Mouse (Mus musculus): ENCODE measurements around the gene Pphln1. TPM values are rescaled to one million over a fixed set of nuclear protein-coding genes. Genes with fewer than 3 reads are reported as not detected.

Pphln1 gene
- total and polyA plus RNA-seq, 2 experiments from 2014 or later, result 11.1 to 22.6 TPM

GRCm38 (mm10) chr15:93401446-93401845 is 3.3 kb downstream of the Pphln1 start:
- DNase-seq (ENCODE audit: low spot score), result no peak
- peaks cover 15% of the 10 kb centered on the region for H3K4me1 ChIP-seq (ENCODE audit: control insufficient read depth, insufficient read depth)
- no peaks in the 10 kb centered on the region for H3K27me3 ChIP-seq (ENCODE audit: control insufficient read depth, insufficient read depth, low read length)
- no peak overlapping the region for H3K9ac ChIP-seq (replicated peaks; ENCODE audit: low read depth, low read length)
- no peak for TF ChIP-seq EP300 (IDR thresholded peaks at IDR 0.05; ENCODE audit: low read depth)
- no peak for TF ChIP-seq CTCF (IDR thresholded peaks at IDR 0.05; ENCODE audit: low read depth)
- no peak overlapping the region for H3K4me3 ChIP-seq (ENCODE audit: low read depth, low read length)
- WGBS, result 52% methylated on average over 4 of the region's 4 CpGs
- H3K27ac ChIP-seq (ENCODE audit: low read depth), result no peak overlapping the region
- H3K9me3 ChIP-seq (replicated peaks; ENCODE audit: control insufficient read depth, low read length), result no peaks in the 10 kb centered on the region
- no peak for ATAC-seq (ENCODE audit: insufficient read depth, low read depth)
- no peak overlapping the region for H3K4me2 ChIP-seq (ENCODE audit: low read depth, low read length)
- no peaks in the 10 kb centered on the region for H3K36me3 ChIP-seq (replicated peaks; ENCODE audit: control insufficient read depth, insufficient read depth, low read length)

GRCm38 (mm10) chr15:93402730-93403129 is 4.6 kb downstream of the Pphln1 start:
- H3K27me3 ChIP-seq (ENCODE audit: control insufficient read depth, insufficient read depth, low read length), result no peaks in the 10 kb centered on the region
- peaks cover 6% of the 10 kb centered on the region for H3K4me1 ChIP-seq (ENCODE audit: control insufficient read depth, insufficient read depth)
- H3K27ac ChIP-seq (ENCODE audit: low read depth), result no peak overlapping the region
- 95% methylated on average over 2 of the region's 2 CpGs for WGBS
- no peak overlapping the region for H3K4me3 ChIP-seq (ENCODE audit: low read depth, low read length)
- TF ChIP-seq CTCF (IDR thresholded peaks at IDR 0.05; ENCODE audit: low read depth), result no peak
- TF ChIP-seq EP300 (IDR thresholded peaks at IDR 0.05; ENCODE audit: low read depth), result no peak
- ATAC-seq (ENCODE audit: insufficient read depth, low read depth), result no peak
- H3K9ac ChIP-seq (replicated peaks; ENCODE audit: low read depth, low read length), result no peak overlapping the region
- no peaks in the 10 kb centered on the region for H3K9me3 ChIP-seq (replicated peaks; ENCODE audit: control insufficient read depth, low read length)
- no peak for DNase-seq (ENCODE audit: low spot score)
- H3K4me2 ChIP-seq (ENCODE audit: low read depth, low read length), result no peak overlapping the region
- no peaks in the 10 kb centered on the region for H3K36me3 ChIP-seq (replicated peaks; ENCODE audit: control insufficient read depth, insufficient read depth, low read length)

- DNase-seq (ENCODE audit: low spot score) (no peak), ATAC-seq (ENCODE audit: insufficient read depth, low read depth) (no peak)
- TF ChIP-seq CTCF (IDR thresholded peaks at IDR 0.05; ENCODE audit: low read depth) (no peak), EP300 (IDR thresholded peaks at IDR 0.05; ENCODE audit: low read depth) (no peak)
- no peak overlapping the region for H3K4me3 ChIP-seq (ENCODE audit: low read depth, low read length)
- H3K36me3 ChIP-seq (replicated peaks; ENCODE audit: control insufficient read depth, insufficient read depth, low read length), result no peaks in the 10 kb centered on the region
- H3K27me3 ChIP-seq (ENCODE audit: control insufficient read depth, insufficient read depth, low read length), result no peaks in the 10 kb centered on the region
- H3K27ac ChIP-seq (ENCODE audit: low read depth), result no peak overlapping the region
- no peak overlapping the region for H3K9ac ChIP-seq (replicated peaks; ENCODE audit: low read depth, low read length)
- H3K4me1 ChIP-seq (ENCODE audit: control insufficient read depth, insufficient read depth), result no peaks in the 10 kb centered on the region
- H3K4me2 ChIP-seq (ENCODE audit: low read depth, low read length), result no peak overlapping the region
- no peaks in the 10 kb centered on the region for H3K9me3 ChIP-seq (replicated peaks; ENCODE audit: control insufficient read depth, low read length)
Measured at GRCm38 (mm10) chr15:93404849-93405248, 6.7 kb downstream of the Pphln1 start.

- Histone ChIP-seq H3K4me2 (ENCODE audit: low read depth, low read length) (no peak overlapping the region), H3K9me3 (replicated peaks; ENCODE audit: control insufficient read depth, low read length) (no peaks in the 10 kb centered on the region), H3K4me3 (ENCODE audit: low read depth, low read length) (no peak overlapping the region), H3K27ac (ENCODE audit: low read depth) (no peak overlapping the region), H3K9ac (replicated peaks; ENCODE audit: low read depth, low read length) (no peak overlapping the region), H3K4me1 (ENCODE audit: control insufficient read depth, insufficient read depth) (no peaks in the 10 kb centered on the region), H3K27me3 (ENCODE audit: control insufficient read depth, insufficient read depth, low read length) (no peaks in the 10 kb centered on the region), H3K36me3 (replicated peaks; ENCODE audit: control insufficient read depth, insufficient read depth, low read length) (no peaks in the 10 kb centered on the region)
- TF ChIP-seq EP300 (IDR thresholded peaks at IDR 0.05; ENCODE audit: low read depth) (no peak), CTCF (IDR thresholded peaks at IDR 0.05; ENCODE audit: low read depth) (no peak)
- ATAC-seq (ENCODE audit: insufficient read depth, low read depth) (no peak), DNase-seq (ENCODE audit: low spot score) (no peak)
- 85% methylated on average over 7 of the region's 7 CpGs for WGBS
Measured at GRCm38 (mm10) chr15:93405446-93405986, 7.4 kb downstream of the Pphln1 start.

- Histone ChIP-seq H3K36me3 (replicated peaks; ENCODE audit: control insufficient read depth, insufficient read depth, low read length) (0 out of 2 replicates have a peak, but pooled peaks cover 5% of the 10 kb centered on the region), H3K9me3 (replicated peaks; ENCODE audit: control insufficient read depth, low read length) (no peaks in the 10 kb centered on the region), H3K4me1 (ENCODE audit: control insufficient read depth, insufficient read depth) (no peaks in the 10 kb centered on the region), H3K4me3 (ENCODE audit: low read depth, low read length) (no peak overlapping the region), H3K4me2 (ENCODE audit: low read depth, low read length) (no peak overlapping the region), H3K27me3 (ENCODE audit: control insufficient read depth, insufficient read depth, low read length) (no peaks in the 10 kb centered on the region), H3K27ac (ENCODE audit: low read depth) (no peak overlapping the region), H3K9ac (replicated peaks; ENCODE audit: low read depth, low read length) (no peak overlapping the region)
- ATAC-seq (ENCODE audit: insufficient read depth, low read depth), result no peak
- no peak for DNase-seq (ENCODE audit: low spot score)
- TF ChIP-seq EP300 (IDR thresholded peaks at IDR 0.05; ENCODE audit: low read depth) (no peak), CTCF (IDR thresholded peaks at IDR 0.05; ENCODE audit: low read depth) (no peak)
- 85% methylated on average over 5 of the region's 5 CpGs for WGBS
Measured at GRCm38 (mm10) chr15:93406492-93406891, 8.3 kb downstream of the Pphln1 start.

GRCm38 (mm10) chr15:93412445-93412844 is 14.3 kb downstream of the Pphln1 start:
- Histone ChIP-seq H3K4me2 (ENCODE audit: low read depth, low read length) (no peak overlapping the region), H3K9ac (replicated peaks; ENCODE audit: low read depth, low read length) (no peak overlapping the region), H3K4me1 (ENCODE audit: control insufficient read depth, insufficient read depth) (0 out of 2 replicates have a peak, but pooled peaks cover 4% of the 10 kb centered on the region), H3K27ac (ENCODE audit: low read depth) (no peak overlapping the region), H3K27me3 (ENCODE audit: control insufficient read depth, insufficient read depth, low read length) (no peaks in the 10 kb centered on the region), H3K9me3 (replicated peaks; ENCODE audit: control insufficient read depth, low read length) (no peaks in the 10 kb centered on the region), H3K4me3 (ENCODE audit: low read depth, low read length) (no peak overlapping the region), H3K36me3 (replicated peaks; ENCODE audit: control insufficient read depth, insufficient read depth, low read length) (0 out of 2 replicates have a peak, but pooled peaks cover 8% of the 10 kb centered on the region)
- TF ChIP-seq CTCF (IDR thresholded peaks at IDR 0.05; ENCODE audit: low read depth) (no peak), EP300 (IDR thresholded peaks at IDR 0.05; ENCODE audit: low read depth) (no peak)
- 92% methylated on average over 3 of the region's 3 CpGs for WGBS
- ATAC-seq (ENCODE audit: insufficient read depth, low read depth), result no peak
- DNase-seq (ENCODE audit: low spot score), result no peak

Data from heart, postnatal 0 days (tissue).